Mouse (Mus musculus): ENCODE data around the gene Zdhhc11.
A peak's percentile ranks its signal among the peaks of the same experiment; 100 is the strongest.

The Zdhhc11 gene

DNA sequence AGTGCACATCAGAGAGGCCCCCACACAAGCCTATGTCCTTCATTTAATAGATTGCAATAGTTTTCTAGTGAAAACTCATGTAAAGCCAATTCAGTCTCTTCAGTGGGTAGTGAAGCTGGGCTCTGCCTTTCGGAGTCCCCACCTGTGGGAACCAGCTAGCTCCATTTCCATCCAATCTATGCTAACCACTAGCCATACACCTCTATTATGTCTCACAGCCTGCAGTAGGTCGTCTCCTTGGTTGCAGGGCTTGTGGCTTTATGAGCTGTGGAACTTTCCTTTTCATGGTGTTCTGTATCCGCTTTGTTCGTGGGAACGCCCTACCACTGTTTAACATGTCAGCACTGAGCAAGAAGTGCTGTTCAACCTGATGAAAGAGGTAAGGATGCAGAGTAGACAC, at the start of gene Zdhhc11:
Gene Zdhhc11 (plus strand): TSS at position 301 of the 400 bp plus-strand sequence.
- DNase-seq (ENCODE audit: low read depth, low spot score), result no peak

DNA sequence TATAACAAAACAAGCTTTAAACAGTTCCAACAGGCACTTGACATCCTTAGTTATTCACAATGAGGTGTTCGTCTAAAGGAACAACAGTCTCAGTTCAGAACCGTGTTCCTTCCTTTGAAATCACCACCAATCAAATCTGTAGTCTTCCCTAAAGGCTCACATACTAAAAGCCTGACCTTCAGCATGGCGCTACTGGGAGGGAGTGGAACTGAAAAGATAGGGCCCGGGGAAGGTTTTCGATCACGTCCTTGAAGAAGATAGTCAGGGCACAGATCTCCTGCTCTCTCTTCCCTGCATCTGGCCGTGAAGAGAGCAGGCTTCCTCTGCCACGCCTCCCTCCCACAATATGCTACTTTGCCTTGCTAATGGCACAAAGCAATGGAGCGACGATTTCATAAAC, 31.4 kb upstream of the Zdhhc11 start:
- no peak for DNase-seq (ENCODE audit: low read depth, low spot score)

DNA sequence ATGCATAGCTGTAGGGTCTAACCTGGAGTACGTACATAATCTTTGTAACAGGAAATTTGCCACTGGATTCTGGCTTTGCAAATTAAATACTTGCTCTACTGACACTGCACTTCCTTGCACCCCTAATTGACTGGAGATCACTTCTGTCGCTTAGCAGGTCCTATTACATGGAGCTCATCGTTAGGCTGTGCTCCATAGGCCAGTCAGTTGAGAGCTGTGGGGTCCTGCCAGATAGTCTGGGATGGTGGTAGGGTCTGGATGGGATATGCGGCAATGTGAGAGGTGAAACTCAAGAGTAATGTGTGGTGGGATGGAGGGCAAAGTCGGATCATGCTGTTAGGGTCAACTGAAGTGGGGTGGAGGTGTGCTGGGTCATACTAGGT, 26.7 kb upstream of the Zdhhc11 start:
- peak; percentile 7 for DNase-seq (ENCODE audit: low read depth, low spot score)

DNA sequence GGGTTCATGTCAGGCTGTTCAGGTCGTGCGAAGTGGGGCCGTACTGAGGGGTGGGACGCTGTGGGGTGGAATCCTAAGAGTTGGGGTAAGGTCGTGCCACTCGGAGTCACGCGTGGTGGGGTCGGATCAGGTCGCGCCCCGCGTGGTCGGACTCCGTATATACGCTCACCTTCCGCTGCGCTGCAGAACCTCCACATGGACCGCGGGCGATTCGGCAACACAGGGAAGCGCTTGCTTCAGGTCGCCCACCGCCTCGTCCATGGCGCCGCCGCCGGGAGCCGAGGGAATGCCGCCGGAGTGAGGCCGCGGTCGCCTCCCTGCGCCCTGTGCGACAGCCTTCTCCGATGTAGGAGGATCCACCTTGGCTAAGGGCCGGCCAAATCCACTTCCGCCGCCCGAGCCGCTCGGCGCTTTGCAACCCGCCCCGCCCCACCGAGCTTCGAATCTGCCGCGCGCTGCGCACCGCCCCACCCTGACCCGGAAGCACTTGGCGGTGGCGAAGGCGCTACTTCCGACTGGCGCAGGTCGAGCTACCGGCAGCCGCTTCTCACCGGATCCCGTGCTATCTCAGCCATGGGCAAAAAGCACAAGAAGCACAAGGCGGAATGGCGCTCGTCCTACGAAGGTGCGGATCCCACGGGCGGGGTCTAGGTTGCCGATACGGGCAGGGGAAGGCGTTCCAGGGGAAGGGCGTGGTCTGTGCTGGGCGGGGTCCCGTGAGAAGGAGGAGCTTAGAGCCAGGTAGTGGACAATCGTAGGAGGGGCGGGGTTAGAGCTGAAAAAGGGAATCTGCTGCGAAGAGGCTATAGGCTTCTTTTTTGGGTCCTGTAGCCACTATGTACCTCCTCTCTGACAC, 26.1 kb upstream of the Zdhhc11 start, which contains the start of the genes Trip13 and Brd9:
Gene Trip13 (minus strand): TSS at position 464 of the 856 bp plus-strand sequence.
Gene Brd9 (plus strand): TSS at position 491 of the 856 bp plus-strand sequence.
- peak; percentile 88 for DNase-seq (ENCODE audit: low read depth, low spot score)

DNA sequence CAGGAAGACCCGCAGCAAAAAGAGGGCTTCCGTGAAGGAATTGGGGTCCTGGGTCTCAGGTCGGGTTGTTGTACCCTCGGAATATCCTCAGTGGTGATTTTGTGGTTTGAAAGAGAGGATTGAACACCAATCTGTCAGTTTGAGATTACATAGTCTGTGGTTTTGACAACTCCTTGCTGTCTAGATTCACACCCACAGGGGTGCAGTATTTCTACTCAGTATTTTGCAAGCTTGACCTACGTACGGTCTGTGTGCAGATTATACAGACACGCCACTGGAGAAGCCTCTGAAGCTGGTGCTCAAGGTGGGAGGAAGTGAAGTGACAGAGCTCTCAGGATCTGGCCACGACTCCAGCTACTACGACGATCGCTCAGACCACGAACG, 25.5 kb upstream of the Zdhhc11 start:
- DNase-seq (ENCODE audit: low read depth, low spot score), result no peak

DNA sequence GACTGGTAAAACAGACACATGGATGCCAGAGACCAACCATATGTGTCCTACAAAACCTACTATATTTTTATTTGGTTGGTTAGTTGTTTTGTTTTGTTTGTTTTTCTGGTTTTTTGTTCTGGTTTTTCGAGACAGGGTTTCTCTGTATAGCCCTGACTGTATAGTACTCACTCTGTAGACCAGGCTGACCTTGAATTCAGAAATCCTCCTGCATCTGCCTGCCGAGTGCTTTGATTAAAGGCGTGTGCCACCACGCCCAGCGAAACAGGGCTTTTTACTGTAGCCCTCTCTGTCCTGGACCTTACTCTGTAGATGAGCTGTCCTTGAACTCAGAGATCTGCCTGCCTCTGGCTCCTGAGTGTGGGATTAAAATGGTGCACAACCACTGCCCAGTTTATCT, 24.6 kb upstream of the Zdhhc11 start:
- no peak for DNase-seq (ENCODE audit: low read depth, low spot score)

DNA sequence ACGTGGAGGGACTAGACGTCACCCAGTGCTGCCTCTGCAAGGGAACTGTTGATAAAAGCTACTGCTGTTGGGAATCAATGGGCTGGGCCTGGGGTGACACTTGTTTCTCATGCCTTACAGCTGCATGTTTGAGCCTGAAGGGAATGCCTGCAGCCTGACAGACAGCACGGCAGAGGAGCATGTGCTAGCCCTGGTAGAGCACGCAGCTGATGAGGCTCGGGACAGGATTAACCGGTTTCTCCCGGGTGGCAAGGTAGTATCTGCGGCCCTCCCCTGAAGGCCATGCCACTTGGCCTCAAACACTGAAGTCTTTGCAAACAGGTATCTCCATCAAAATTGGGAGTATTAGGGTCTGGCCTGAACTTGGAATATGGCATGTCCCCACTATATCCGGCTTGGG, 19.0 kb upstream of the Zdhhc11 start:
- DNase-seq (ENCODE audit: low read depth, low spot score), result no peak

DNA sequence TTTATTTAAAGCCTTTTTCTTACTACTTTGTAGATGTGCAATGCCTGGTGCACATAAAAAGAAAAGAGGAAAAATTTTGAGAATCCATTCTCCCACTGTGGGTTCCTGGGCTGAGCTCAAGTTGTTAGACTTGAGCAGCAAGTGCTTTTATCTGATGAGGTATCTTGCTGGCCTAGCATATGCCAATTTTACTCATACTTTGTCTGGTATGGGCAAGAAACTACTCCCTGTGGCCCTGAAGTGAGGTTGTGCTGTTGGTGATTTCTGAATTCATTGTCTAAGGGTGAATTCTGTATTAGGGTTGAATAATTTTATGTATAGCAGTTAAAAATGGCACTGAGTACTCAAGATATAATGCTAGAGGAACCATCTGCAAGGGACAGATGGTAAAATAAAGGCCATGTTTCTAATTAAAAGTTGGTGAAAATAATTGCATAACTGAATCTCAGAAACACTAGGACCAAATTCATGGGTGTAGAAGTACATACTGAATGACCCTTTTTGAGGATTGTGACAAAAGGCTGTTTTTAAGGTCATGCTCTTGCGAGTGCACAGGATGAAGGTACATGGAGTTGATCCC, 10.0 kb upstream of the Zdhhc11 start:
- no peak for DNase-seq (ENCODE audit: low read depth, low spot score)

DNA sequence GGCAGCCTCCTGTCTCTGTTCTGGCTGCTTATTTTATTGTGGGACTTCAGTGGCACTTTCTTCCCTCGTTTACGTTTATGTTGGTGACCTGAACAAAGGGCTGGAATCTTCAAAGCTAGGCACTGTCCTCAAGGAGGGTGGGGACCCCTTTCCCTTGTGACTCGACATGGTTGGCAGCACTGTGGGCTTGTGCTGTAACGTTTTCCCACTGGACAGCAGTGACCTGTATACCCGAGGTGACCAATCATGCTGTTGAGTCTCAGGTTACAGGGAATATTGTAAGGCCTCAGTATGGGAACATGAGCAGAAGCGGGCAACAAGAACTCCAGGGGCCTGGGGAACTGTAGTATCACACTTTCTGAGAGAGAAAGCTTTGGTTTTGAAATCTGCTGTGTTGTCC, 9.0 kb upstream of the Zdhhc11 start:
- no peak for DNase-seq (ENCODE audit: low read depth, low spot score)

DNA sequence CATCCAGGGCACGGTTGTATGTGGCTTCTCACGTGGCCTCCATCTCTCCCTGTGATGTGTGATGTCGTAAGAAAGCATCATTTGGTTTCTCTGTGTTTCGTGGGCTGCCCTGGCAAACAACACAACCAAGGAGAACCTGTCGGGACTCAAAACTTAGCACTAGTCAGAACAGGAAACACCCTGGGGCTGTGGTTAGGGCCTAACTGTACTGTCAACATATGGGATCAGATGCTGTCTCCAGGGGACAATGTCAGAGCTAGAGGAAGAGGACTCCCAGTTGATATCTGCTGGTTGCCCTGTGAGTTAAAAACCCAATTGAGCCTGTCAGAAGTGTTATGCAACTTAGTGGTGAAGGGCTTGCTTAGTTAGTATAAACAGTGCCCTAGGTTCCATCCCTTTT, 8.1 kb upstream of the Zdhhc11 start:
- no peak for DNase-seq (ENCODE audit: low read depth, low spot score)

DNA sequence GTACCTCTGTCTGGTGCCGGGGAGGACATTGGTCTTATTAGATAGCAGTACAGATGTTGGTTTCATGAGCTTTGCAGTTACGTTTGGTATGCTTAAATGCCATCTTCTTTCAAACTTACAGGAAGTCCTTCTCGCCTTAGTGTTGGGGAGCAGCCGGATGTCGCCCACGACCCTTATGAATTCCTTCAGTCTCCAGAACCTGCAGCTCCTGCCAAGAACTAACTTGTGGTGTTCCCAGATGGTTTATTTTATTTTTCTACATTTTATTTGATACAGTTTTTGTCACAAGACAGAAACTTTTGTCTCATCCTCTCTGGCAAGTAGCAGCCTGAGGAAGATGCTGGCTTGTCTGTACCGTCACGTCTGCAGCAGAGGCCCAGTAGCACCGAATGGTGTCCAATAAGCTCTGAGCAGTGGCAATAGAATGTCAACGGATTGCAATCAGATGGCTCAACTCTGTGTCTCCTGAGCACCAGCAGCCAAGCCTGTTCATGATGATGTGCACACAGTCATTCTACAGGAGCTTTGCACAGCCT, 3.5 kb upstream of the Zdhhc11 start:
- no peak for DNase-seq (ENCODE audit: low read depth, low spot score)

DNA sequence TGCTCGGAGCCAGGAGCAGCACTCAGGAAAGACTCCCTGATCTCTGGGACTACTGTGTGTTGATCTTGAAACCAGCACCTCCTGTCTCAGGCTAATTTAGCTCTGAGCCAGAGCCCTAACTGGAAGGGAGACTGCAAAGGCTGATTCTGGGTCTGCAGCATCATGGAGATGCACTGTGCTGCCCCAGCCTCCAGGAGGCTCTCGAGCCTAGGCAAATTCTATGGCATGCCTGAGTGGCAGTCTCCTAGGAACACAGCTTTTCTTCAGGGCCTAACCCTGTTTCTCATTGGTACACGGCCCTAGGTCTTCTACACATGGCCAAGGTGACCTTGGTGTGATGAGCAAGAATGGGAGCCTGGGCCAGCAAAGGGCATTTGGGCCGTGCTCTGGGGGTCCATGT, 2.5 kb upstream of the Zdhhc11 start:
- DNase-seq (ENCODE audit: low read depth, low spot score), result no peak

DNA sequence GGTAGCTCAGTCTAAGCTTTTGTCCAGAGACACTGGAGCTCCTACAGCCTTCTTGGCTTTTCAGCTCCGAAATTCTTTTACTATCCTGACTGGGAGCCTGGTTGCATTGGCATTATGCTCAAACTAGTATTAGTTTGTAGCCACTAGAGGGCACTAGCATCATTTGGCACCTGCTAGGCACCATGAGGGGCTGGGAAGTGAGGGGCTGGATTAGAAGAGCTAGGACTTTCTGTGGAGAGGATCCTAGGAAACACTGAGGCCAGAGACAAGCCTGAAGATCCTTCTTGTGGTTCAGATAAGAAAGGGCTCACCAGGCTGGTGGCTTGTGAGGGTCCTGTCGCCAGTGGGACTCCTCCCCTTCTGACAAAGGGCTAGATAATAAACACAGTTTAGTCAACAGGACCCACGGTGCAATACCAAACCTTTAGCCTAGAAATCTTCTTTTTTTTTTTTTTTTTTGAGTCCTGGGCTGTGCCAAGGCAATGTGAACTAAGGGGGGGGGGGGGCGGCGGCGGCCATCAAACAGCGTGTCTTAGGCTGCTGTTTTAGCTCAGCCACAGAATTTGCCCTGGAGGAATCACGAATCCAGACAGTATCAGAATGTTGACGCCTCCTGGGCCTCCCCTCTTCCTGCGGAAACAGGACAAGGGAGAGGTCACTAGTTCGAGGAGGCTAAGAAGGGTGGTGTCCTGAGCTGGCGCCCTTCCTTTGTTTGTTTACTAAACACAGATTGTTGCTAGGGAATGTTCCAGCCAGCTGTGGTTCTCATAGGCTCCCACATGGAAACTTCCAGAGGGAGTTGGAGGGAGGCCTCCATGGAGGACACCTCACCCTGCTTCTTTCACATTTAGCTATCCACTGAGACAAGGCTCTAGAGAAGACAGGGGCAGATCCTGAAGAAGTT, 7.1 kb downstream of the Zdhhc11 start:
- DNase-seq (ENCODE audit: low read depth, low spot score), result peak; percentile 71

DNA sequence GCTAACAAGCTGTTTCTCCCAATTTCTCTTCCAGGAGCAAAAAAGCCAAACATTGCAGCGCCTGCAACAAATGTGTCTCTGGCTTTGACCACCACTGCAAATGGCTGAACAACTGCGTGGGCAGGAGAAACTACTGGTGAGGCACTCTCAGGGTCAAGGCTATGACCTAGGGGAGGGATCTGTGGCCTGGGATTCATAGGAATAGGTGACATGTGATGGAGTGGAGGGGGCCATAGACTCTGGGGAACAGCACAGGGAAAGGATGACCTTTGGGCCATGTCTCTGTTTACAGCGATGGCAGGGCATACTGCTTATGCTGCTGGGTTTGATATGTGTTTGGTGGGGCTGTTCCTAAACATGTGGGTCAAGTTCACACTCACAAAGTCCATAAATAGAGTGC, 10.9 kb downstream of the Zdhhc11 start:
- DNase-seq (ENCODE audit: low read depth, low spot score), result no peak

DNA sequence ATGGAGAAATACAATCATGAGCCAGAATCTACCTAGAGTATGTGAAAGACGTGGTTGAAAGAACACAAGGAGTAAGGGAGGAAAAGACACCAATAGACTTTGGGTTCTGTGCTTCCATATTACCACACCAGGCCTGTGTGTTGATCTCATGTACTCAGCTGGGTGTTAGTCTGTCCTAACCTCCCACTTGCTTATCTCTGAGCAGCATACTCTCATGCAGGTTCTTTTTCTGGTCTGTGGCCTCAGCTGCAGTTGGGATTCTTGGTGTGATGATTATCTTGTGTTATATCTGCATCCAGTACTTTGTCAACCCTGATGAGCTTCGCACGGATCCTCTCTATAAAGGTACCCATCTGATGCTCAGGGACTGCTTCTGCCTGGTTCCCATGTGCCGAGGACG, 13.3 kb downstream of the Zdhhc11 start:
- no peak for DNase-seq (ENCODE audit: low read depth, low spot score)

DNA sequence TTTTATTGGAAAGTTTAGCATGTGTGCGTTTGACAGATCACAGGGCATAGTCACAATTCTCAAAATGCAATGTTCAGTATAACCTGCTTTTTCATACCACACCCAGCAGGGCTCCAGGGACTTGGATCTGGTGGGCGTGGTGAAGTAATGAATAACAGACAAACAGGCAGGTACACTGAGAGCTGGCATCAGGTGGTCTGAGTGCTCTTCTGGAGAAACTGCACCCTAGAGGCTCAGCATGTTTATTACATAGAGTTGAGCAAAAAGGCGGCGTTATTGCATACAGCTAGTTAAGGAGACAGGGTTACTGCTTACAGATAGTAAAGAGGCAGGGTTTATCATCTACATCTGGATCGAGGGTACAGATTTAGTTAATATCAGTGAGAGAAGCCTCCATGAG, 26.7 kb downstream of the Zdhhc11 start:
- no peak for DNase-seq (ENCODE audit: low read depth, low spot score)

DNA sequence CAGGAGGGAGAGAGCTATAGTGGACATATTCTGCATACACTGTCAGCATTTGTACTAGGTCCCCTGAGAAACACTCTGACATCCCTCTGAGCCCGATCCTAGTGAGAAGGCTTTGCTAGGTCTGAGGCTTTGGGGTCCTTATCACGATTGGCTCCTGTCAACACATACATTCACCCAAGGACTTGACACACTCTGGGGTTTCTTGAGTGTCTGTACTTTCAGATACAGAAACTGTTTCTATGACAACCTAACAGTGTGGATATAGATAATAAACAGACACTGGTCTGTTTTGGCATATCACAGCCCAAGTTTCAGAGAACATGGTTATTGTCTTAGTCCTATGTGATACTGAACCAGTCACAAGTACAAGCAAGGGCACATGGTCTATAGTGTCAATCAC, 27.1 kb downstream of the Zdhhc11 start:
- DNase-seq (ENCODE audit: low read depth, low spot score), result no peak

DNA sequence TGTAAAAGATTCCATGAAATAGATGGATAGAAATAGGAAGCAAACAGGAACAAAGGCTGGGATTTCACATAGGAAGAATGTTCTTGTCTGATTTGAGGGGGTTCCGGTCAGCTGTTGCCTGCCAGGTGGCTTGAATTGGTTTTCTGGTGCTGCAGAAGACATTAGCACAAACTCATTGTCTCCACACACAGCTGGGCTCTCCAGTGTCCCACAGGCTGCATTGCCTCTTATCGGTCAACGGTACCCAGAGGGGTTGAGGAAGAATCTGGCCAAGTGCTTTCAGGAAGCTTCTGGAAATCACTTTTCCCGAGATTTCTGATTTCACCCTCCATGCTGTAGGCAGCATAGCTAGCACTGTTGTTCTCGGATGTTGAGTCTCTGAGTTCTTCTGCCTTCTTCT, 27.6 kb downstream of the Zdhhc11 start:
- DNase-seq (ENCODE audit: low read depth, low spot score), result no peak

DNA sequence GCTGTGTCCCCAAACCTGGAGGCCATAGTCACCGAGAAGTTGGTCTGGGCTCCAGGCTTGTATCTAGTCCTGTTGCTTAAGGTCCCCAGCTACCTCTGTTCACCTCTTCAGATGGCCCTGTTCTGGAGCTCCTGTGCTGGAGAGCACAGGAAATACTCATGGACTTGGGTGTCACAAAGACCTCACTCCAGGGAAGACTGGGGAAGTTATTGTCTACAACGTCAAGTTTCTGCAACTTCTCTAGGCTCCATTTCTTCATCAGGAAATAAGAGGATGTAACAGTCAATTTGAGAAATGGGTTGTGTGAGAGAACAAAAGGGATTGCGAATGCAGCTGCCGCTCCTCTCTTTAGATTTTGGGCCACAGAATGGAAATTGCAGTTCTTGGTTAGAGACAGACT, 32.8 kb downstream of the Zdhhc11 start:
- no peak for DNase-seq (ENCODE audit: low read depth, low spot score)

DNA sequence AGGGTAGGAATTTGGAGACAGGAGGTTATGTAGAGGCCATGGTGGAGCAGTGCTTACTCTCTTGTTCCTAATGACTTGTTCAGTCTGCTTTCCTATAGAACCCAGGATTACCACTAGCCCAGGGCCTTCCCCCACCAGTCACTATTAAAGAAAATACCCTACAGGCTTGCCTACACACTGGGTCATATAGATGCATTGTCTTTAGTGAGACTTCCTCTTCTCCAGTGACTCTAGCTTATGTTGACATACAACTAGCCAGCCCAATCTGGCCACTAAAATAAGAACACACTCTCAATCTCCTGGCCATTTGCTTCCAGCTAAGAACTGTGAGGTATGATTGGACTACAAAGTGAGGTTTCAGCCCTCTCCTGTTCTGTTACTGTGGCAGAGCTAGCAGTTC, 36.9 kb downstream of the Zdhhc11 start:
- DNase-seq (ENCODE audit: low read depth, low spot score), result no peak

DNA sequence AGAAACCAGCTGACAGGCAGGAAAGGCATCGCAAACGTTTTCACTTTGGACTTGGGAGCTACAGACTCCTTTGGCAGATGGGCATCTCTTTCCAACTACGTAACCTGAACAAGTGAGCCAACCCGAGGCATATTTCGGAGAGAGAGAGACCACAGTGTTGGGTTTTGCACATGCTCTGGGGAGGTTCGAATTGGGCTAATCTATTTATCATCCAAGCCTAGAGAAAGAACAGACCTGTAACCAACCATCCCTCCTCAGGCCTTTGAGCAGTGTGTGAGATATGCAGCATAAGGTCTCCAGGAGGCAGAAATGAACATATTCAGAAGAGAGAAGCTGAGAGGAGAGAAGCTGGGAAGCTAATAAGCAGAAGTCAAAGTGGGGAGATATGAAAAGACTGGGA, 37.3 kb downstream of the Zdhhc11 start:
- DNase-seq (ENCODE audit: low read depth, low spot score), result no peak

DNA sequence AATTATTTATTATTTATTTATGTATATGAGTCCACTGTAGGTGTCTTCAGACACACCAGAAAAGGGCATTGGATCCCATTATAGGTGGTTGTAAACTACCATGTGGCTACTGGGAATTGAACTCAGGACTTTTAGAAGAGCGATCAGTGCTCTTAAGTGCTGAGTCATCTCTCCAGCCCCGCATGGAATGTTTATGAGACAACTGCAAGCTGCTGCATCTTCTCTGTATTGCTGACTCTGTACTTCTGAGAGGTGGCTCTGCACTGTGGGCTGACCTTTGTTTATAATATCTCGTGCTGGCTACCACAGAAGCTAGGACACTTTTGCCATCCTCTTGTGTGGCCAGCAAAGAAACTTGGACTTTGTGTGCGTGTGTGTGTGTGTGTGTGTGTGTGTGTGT, 37.8 kb downstream of the Zdhhc11 start:
- no peak for DNase-seq (ENCODE audit: low read depth, low spot score)
